Mouse (Mus musculus) layer of hippocampus, adult 2 months (tissue): ENCODE data around the gene Psma1. TPM values are rescaled to one million over a fixed set of nuclear protein-coding genes. Genes with fewer than 3 reads are reported as not detected.

Source experiments
- DNase-seq, 2 experiments: peaks; one replicate each; pipeline ENCODE4 v3.0.0; 2022; ENCODE audit warnings: low spot score in 2 of 2
- H3K27ac ChIP-seq: fragments of 200-600 bp; 2 replicates; pipeline ENCODE4 v1.8.1; 2022
- H3K4me3 ChIP-seq: fragments of 200-600 bp; 2 replicates; pipeline ENCODE4 v1.8.1; 2022; ENCODE audit warnings: mild to moderate bottlenecking
- CTCF ChIP-seq: fragments of 200-600 bp; conservative IDR thresholded peaks from 2 replicates; pipeline ENCODE4 v1.8.1; 2022; ENCODE audit warnings: antibody characterized with exemption, mild to moderate bottlenecking, moderate library complexity
- long read RNA-seq, 2 experiments: library from polyadenylated mRNA; stranded (forward); transcript quantifications; one replicate each; pipeline ENCODE4 v2.0.0; 2021; ENCODE audit warnings: borderline mapping rate in 2 of 2
- total RNA-seq, 2 experiments: library from RNA; stranded (reverse); gene quantifications; 2 replicates each; pipeline ENCODE4 v1.2.3; 2021

The Psma1 gene
- 100 to 1,000 TPM; 110 to 117 TPM for total RNA-seq
- long read RNA-seq, experiment 1, transcript Psma1-201 (10 exons, 1,201 nt) = major isoform, 48 of 62 reads
- long read RNA-seq, experiment 1, partial matches to known transcripts = 3 of 62 reads
- long read RNA-seq, experiment 1, other reads (novel, unspliced or antisense) = 10 of 62 reads
- long read RNA-seq, experiment 2, transcript Psma1-201 (10 exons, 1,201 nt) = major isoform, 77 of 90 reads
- long read RNA-seq, experiment 2, partial matches to known transcripts = 5 of 90 reads
- long read RNA-seq, experiment 2, other reads (novel, unspliced or antisense) = 6 of 90 reads

DNA sequence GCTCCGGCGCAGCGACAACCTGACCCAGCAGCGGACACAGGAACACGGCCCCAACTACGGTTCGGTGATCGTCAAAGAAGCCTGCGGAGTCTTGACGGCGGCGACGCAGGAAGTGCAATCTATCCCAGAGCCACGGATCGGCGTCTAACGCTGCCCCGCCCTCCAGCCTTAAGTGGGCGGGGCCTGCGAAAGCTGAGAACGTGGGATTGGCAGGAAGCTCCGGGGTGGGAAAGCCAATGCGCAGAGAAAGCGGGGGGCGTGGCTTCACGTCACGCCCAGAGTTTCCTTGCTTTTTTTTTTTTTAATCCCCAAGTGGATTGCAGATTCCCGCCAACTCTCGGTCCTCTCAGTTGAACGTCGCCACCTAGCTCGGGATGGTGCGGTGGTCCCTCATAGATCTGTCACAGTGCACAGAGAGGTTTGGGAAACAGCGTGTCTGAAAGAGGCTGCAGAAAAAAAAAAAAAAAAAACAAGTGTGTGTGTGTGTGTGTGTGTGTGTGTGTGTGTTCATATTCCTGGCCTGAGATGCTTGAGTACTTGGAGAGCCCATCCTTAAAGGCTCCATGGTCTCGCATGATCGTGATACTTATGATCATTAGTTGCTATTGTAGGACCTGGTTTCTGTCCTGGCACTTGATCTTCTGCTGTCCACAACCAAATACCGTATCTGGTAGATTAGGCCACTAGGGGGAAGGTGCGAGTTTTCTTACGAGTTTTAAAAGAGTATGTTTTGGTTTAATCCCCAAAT, at the start of gene Psma1:
Gene Psma1 (minus strand): TSS at position 114 of the 748 bp plus-strand sequence.
- DNase-seq = peak; percentile 95
- peak within 1 kb of the TSS; percentile 94 for H3K27ac ChIP-seq
- peak; percentile 77 for TF ChIP-seq CTCF
- H3K4me3 ChIP-seq = peak within 1 kb of the TSS; percentile 81

DNA sequence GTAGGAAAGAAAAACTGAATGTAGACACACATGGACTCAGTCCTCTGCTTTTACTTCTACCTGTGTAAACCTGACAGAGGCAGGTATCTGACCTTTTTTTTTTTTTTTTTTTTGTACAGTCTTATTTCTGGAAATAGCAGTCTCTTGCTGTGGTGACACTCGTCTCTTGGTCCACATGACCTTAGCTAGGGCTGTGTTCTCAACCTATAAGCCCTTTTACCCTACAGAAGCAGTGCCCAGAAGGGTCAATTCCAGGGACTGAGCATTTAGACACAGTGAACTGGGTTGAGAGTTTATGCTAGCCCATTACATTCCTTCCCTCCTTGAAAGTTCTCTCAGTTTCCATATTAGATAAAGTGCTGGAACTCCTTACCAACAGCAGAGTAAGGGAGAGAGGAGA, 47.6 kb upstream of the Psma1 start:
- no peak for DNase-seq
- Histone ChIP-seq H3K27ac (no peak overlapping the region), H3K4me3 (no peak overlapping the region)
- no peak for TF ChIP-seq CTCF

- no peak for DNase-seq
- Histone ChIP-seq H3K27ac (peak overlapping the region; percentile 15; the same call in 1 of the 2 replicates), H3K4me3 (no peak overlapping the region)
- no peak for TF ChIP-seq CTCF
These were observed 46.9 kb upstream of the Psma1 start for GRCm38 (mm10) chr7:114322531-114323441.

- Histone ChIP-seq H3K4me3 (no peak overlapping the region), H3K27ac (no peak overlapping the region; the same call in 1 of the 2 replicates)
- DNase-seq = no peak
- TF ChIP-seq CTCF = no peak
These were observed 45.9 kb upstream of the Psma1 start for GRCm38 (mm10) chr7:114321694-114322372.

DNA sequence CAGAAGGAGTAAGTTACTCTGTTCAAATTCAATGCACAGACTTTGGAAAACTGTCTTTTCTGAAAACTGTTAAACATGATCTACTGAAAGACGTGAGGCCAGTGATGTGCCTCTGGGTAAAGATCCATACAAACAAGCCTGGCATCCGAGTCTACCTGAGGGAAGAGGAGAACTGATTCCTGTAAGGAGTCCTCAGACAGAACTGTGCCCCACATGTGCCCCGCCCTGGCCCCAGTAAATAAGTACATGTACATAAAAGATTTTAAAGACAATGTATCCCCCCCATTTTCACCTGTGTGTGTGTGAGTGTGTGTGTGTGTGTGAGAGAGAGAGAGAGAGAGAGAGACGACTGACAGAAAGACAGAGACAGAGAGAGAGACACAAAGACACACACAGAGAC, 42.0 kb upstream of the Psma1 start:
- H3K27ac ChIP-seq = peak overlapping the region; percentile 69; the same call in 1 of the 2 replicates
- DNase-seq = no peak
- H3K4me3 ChIP-seq = no peak overlapping the region
- TF ChIP-seq CTCF = no peak

GRCm38 (mm10) chr7:114317389-114317792, 41.5 kb upstream of the Psma1 start:
- peak overlapping the region; percentile 69 for H3K27ac ChIP-seq
- no peak for TF ChIP-seq CTCF
- no peak overlapping the region for H3K4me3 ChIP-seq
- DNase-seq = no peak

GRCm38 (mm10) chr7:114316361-114316871, 40.5 kb upstream of the Psma1 start:
- DNase-seq = no peak
- no peak for TF ChIP-seq CTCF
- H3K27ac ChIP-seq = peak overlapping the region; percentile 69

GRCm38 (mm10) chr7:114311209-114311608, 35.3 kb upstream of the Psma1 start:
- DNase-seq = no peak
- H3K4me3 ChIP-seq = no peak overlapping the region
- TF ChIP-seq CTCF = no peak
- H3K27ac ChIP-seq = peak overlapping the region; percentile 75

More at GRCm38 (mm10) chr7:114316361-114316871, 40.5 kb upstream of the Psma1 start:
- H3K4me3 ChIP-seq = no peak overlapping the region

- no peak overlapping the region for H3K27ac ChIP-seq
- H3K4me3 ChIP-seq = no peak overlapping the region
- TF ChIP-seq CTCF = no peak
These were observed 33.1 kb upstream of the Psma1 start for GRCm38 (mm10) chr7:114309020-114309419.

DNA sequence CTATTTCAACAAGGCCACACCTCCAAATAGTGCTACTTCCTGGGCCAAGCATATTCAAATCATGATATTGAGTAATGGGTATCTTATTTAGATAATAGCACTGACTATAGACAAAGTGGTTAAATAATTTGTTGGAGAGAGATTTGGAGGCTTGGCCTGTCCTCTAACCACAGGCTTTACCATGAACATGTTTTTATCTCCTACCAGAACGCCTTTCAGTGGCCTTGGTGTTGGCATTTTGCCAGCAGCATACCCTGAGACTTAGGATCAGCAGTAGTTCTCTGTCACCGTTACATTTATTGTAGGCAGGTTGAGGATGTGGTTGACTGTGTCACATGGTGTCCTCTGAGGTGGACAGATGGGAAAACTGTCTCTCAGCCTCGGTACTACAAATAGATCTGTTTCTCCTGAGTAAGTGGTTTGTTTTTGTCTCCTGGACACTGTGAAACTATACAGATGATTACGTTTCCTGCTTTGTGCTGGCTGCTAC, 25.4 kb upstream of the Psma1 start:
- Histone ChIP-seq H3K4me3 (no peak overlapping the region), H3K27ac (peak overlapping the region; percentile 7; the same call in 1 of the 2 replicates)
- TF ChIP-seq CTCF = no peak
- DNase-seq = no peak

More at GRCm38 (mm10) chr7:114309020-114309419, 33.1 kb upstream of the Psma1 start:
- DNase-seq = no peak

DNA sequence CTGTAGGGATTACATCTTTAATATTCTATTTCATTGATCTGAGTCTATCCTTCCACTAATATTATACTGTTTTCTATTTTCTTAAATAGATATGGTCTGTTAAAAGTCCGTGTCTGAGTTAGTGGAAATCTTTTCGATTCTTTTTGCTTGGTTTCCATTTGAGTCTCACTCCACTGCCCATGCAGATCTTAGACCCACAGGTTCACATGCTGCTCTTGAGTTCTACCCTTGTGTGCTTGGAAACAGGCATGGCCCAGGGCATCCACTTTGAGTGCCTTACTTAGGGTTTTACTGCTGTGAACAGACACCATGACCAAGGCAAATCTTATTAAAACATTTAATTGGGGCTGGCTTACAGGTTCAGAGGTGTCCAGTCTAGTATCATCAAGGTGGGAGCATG, 24.9 kb upstream of the Psma1 start:
- H3K27ac ChIP-seq = peak overlapping the region; percentile 7; the same call in 1 of the 2 replicates
- DNase-seq = no peak
- H3K4me3 ChIP-seq = no peak overlapping the region
- TF ChIP-seq CTCF = no peak

GRCm38 (mm10) chr7:114299247-114299646, 23.3 kb upstream of the Psma1 start:
- DNase-seq = no peak
- no peak overlapping the region for H3K27ac ChIP-seq
- H3K4me3 ChIP-seq = no peak overlapping the region
- no peak for TF ChIP-seq CTCF
